Mouse (Mus musculus) liver, embryonic 14.5 days (tissue): Measurements from ENCODE around the gene Syne4.

Experiments used
- CTCF ChIP-seq: IDR thresholded peaks from 2 replicates; pipeline ENCODE4 v1.5.1; 2016; ENCODE audit warnings: antibody characterized with exemption, low read depth, control low read depth
- EP300 ChIP-seq: IDR thresholded peaks from 2 replicates; pipeline ENCODE4 v1.6.1; 2016; ENCODE audit warnings: antibody characterized with exemption, low read depth

DNA sequence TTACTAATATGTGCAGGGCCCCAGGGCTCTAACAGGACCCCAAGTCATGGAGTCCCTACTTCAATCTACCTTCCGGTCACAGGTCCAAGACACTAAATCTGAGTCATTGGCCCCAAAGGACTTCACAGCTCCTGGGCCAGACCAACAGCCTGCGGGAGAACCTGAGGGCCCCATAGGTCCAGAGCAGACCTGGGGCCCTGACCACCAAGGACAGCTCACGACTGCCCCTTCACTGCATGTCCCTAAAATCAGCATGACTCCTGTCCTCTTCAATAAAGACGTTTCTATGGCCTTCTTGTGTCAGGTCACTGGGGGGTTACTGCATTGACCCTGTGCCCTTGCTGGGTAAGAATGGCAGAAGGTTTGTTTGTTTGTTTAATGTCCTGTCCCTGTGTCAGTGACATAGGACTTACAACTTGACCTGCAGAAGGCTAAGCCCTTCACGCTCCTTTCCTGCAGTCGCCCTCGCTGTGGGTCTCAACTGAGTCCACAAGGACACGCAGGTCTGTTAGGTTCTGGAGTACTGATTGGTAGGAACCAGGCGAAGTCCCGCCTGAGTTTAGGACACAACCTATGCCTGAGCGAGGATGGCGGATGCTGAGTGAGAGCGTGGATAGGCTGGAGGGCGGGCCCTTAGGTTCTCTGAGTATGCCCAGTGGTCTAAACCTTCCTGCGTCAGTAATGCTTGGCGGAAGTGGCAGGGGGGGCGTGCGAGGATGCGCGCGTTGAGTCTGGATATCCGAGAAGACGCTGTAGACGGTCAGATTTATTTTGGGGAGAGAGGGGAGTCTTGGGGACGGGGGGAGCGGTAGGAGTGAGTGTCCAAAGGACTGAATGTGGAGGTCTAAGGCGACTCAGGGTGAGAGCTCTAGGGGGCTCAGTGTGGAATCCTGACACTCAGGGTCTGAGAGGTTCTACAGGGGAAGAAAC is 6.3 kb upstream of the Syne4 start, which contains the start of gene Alkbh6:
- no peak; the same call in 1 of the 2 replicates for TF ChIP-seq CTCF
- no peak for TF ChIP-seq EP300
